Mouse (Mus musculus) spleen, adult 2 months (tissue): Measurements from ENCODE around the gene Cfap221. TPM values are rescaled to one million over a fixed set of nuclear protein-coding genes. Genes with fewer than 3 reads are reported as not detected.

Experiments
- DNase-seq, 2 experiments: peaks; one replicate each; pipeline versions ENCODE4 v3.0.0 to v3.0.0-alpha.2; 2012 to 2021; ENCODE audit warnings: low spot score in 2 of 2, low read depth in 1 of 2
- H3K27ac ChIP-seq: fragments of 200-500 bp; 2 replicates; pipeline ENCODE4 v1.5.1; 2012; ENCODE audit warnings: low read length, inconsistent platforms; ENCODE audit not compliant: insufficient read depth
- H3K27me3 ChIP-seq: fragments of 200-500 bp; 2 replicates; pipeline ENCODE4 v1.6.1; 2012; ENCODE audit warnings: mild to moderate bottlenecking, moderate library complexity, low read length, inconsistent platforms; ENCODE audit not compliant: control insufficient read depth, insufficient read depth
- H3K36me3 ChIP-seq: fragments of 200-500 bp; 2 replicates; pipeline ENCODE4 v1.6.1; 2012; ENCODE audit warnings: mild to moderate bottlenecking, low read length, inconsistent platforms; ENCODE audit not compliant: control insufficient read depth, insufficient read depth
- H3K4me1 ChIP-seq: fragments of 200-500 bp; 2 replicates; pipeline ENCODE4 v1.6.1; 2011; ENCODE audit warnings: inconsistent platforms; ENCODE audit not compliant: control insufficient read depth, insufficient read depth, insufficient read length
- H3K4me3 ChIP-seq: fragments of 200-500 bp; 2 replicates; pipeline ENCODE4 v1.5.1; 2011; ENCODE audit warnings: mild to moderate bottlenecking, inconsistent platforms; ENCODE audit not compliant: insufficient read depth, insufficient read length; ENCODE audit errors: extremely low read depth
- CTCF ChIP-seq: fragments of 200-500 bp; IDR thresholded peaks from 2 replicates; pipeline ENCODE4 v1.5.1; 2011; ENCODE audit warnings: mild to moderate bottlenecking, inconsistent platforms; ENCODE audit not compliant: insufficient read depth, insufficient read length, insufficient replicate concordance; ENCODE audit errors: extremely low read depth
- POLR2A ChIP-seq: fragments of 200-500 bp; IDR thresholded peaks from 2 replicates; pipeline ENCODE4 v1.6.1; 2011; ENCODE audit warnings: low read depth, low read length, inconsistent platforms
- WGBS: fragments of 180-500 bp; shearing (Covaris S2); methylation state at CpG from one replicate; pipeline ENCODE4 v1.1.7; 2018; 5-methylcytosine and 5-hydroxymethylcytosine counted together
- polyA plus RNA-seq: library from polyadenylated mRNA; depleted of rRNA; stranded (reverse); fragments of >200 nt; gene quantifications from 2 replicates; pipeline ENCODE4 v1.2.3, GENCODE M21; 2012; rRNA removed

Gene Cfap221
- polyA plus RNA-seq, 1 experiment: not detected

DNA sequence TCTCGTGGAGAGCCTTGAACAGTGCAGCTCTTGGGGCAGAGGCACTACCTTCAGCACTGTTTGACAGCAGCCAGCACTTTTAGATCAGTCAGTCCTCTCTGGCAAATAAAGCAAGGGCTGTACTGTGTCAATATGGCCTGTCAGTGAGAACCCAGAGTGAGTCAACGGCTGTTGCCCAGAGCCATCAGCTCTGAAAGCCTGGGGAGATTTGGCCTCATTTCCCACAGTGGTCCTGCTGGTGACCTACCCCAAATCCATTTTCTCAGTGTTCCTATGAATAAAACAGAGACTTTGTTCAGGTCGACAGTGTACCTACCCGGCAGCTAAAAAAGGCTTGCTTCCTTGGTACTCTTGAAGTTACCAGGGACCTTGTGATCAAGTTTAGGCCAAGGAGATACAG, 105.2 kb downstream of the Cfap221 start:
- no peaks in the 10 kb centered on the region for H3K27me3 ChIP-seq
- no peaks in the 10 kb centered on the region for H3K4me1 ChIP-seq
- H3K36me3 ChIP-seq: no peaks in the 10 kb centered on the region
- TF ChIP-seq POLR2A (no peak), CTCF (no peak)
- no peak for DNase-seq
- H3K27ac ChIP-seq: no peak overlapping the region
- WGBS: 84% methylated on average over 4 of the region's 4 CpGs
- H3K4me3 ChIP-seq: no peak overlapping the region

DNA sequence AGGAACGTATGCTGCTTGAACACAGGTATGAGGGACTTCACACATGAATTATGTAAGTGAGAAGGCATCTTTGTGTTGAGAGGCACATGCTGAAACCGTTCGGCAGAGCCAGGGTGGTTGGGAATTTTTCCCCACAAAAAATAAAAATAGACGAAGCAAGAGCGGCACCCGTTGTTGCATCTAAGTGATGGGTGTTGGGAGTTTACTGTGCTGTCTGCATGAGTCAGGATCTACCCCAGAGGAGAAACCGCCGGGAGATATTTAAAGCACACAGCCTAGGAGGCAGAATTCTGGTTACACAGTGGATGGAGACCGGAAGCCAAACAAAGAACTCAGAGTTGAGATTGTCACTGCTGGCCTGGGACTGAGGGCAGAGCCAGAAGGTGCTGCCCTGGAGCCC, 105.9 kb downstream of the Cfap221 start:
- DNase-seq: no peak
- H3K27me3 ChIP-seq: no peaks in the 10 kb centered on the region
- no peaks in the 10 kb centered on the region for H3K4me1 ChIP-seq
- no peak overlapping the region for H3K27ac ChIP-seq
- H3K4me3 ChIP-seq: no peak overlapping the region
- WGBS: 90% methylated on average over 9 of the region's 9 CpGs
- TF ChIP-seq POLR2A (no peak), CTCF (no peak)
- no peaks in the 10 kb centered on the region for H3K36me3 ChIP-seq

DNA sequence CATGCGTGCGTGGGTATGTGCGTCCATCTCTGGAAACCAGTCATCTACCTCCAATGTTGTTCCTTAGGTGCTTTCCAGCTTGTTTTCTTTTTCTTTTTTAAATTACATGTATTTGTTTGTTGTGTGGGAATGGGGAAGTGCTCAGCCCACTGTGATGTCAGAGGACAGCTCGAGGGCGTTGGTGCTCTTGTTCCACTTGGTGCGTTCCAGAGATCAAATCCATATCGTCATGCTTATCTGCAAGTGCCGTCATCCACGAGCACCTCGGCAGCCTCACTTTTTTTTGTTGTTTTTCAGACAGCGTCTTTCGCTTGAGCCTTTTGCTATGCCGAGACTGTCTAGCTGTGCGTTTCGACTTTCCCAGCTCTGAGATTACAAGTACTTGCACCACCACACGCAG, 107.7 kb downstream of the Cfap221 start:
- Histone ChIP-seq H3K4me3 (no peak overlapping the region), H3K4me1 (no peaks in the 10 kb centered on the region), H3K36me3 (no peaks in the 10 kb centered on the region), H3K27ac (no peak overlapping the region), H3K27me3 (no peaks in the 10 kb centered on the region)
- TF ChIP-seq POLR2A (no peak), CTCF (no peak)
- DNase-seq: no peak
- 88% methylated on average over 16 of the region's 16 CpGs for WGBS

DNA sequence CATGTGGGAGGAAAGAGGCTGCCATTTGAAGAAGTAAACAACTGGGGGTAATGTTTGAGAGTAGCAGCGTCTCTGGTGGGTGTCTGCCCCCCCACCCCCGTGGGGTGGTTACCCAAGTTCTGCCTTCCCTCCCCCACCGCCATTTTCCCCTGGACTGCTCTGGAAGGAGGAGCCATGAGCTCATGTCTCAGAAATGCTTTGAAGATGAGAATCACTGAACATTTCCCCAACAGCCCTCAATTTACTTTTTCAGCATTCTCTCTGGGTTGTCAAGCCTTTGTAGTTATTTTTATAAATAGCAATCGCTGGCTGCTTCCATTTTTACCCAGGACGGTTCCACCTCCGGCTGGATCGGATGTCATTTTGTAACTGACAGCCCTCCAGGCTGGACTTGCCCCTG, 110.7 kb downstream of the Cfap221 start:
- WGBS: 78% methylated on average over 7 of the region's 7 CpGs
- H3K27ac ChIP-seq: no peak overlapping the region
- no peaks in the 10 kb centered on the region for H3K27me3 ChIP-seq
- no peaks in the 10 kb centered on the region for H3K4me1 ChIP-seq
- no peak overlapping the region for H3K4me3 ChIP-seq
- no peaks in the 10 kb centered on the region for H3K36me3 ChIP-seq
- TF ChIP-seq CTCF: no peak
- TF ChIP-seq POLR2A: no peak
- no peak for DNase-seq

DNA sequence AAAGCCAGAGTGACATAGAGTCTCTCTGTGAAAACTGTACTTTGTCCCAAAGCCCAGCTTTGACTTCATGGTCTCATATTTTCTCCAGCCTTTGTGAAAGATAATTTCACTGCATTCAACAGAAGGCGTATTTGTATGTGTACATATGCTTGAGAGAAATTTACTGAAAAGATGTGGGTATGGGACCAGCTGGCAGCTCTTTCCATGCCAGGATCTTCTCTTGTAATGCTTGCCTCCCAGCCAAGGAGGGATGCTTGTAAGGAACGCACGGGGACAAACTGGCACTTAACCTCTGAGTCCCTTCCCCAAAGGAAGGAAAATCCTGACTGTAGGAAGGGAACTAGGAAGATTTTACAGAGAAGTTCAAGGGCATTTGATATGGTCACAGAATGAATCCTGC, 112.8 kb downstream of the Cfap221 start:
- DNase-seq: no peak
- H3K4me3 ChIP-seq: no peak overlapping the region

DNA sequence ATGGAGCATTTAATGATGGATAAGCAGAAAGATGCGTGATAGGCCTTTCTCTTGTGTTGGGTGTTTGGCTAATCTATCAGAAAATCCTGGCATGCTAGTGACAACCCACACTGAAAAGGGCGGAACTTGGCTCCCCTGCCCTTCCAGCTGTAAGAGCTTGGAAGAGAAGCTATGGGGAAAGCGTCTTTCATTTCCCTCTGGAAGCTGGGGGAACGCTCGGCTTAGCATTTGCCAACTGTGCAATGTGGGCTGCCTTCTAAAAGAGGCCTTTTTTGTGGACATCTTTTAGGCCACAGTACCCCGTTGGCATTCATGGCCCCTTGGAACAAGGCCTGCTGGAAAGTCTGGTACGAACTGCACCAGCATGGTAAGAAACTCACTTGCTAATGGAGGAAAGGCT, 118.1 kb downstream of the Cfap221 start:
- no peaks in the 10 kb centered on the region for H3K27me3 ChIP-seq
- H3K4me1 ChIP-seq: no peaks in the 10 kb centered on the region
- TF ChIP-seq CTCF (no peak), POLR2A (no peak)
- no peak overlapping the region for H3K27ac ChIP-seq
- DNase-seq: no peak
- H3K4me3 ChIP-seq: no peak overlapping the region
- no peaks in the 10 kb centered on the region for H3K36me3 ChIP-seq
- WGBS: 88% methylated on average over 7 of the region's 7 CpGs

More for the DNA sequence above, 112.8 kb downstream of the Cfap221 start:
- 93% methylated on average over 3 of the region's 3 CpGs for WGBS
- no peaks in the 10 kb centered on the region for H3K4me1 ChIP-seq
- TF ChIP-seq CTCF: no peak
- TF ChIP-seq POLR2A: no peak
- H3K27ac ChIP-seq: no peak overlapping the region
- no peaks in the 10 kb centered on the region for H3K27me3 ChIP-seq
- H3K36me3 ChIP-seq: no peaks in the 10 kb centered on the region

DNA sequence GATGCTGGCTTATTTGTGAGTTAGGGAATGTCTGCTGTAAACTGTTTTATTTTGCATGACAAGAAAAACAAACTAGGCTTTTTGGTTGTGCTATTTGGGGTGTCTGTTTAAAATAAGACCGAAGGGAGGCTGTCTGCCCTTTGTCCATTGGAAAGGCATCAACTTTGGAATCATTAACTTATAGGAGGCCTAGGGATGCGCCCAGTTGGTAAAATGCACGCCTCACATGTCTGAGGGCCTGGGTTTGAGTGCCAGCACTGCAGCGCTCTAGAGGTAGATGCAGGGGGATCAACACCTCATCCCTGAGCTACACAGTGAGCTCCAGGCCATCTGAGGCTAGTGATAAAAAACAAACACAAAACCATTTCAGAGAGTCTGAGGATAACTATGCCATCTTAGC, 119.6 kb downstream of the Cfap221 start:
- H3K4me1 ChIP-seq: no peaks in the 10 kb centered on the region
- no peak for DNase-seq
- TF ChIP-seq CTCF (no peak), POLR2A (no peak)
- no peaks in the 10 kb centered on the region for H3K27me3 ChIP-seq
- WGBS: 99% methylated on average over 4 of the region's 4 CpGs
- no peaks in the 10 kb centered on the region for H3K36me3 ChIP-seq
- no peak overlapping the region for H3K27ac ChIP-seq
- no peak overlapping the region for H3K4me3 ChIP-seq

Other genes with a start within 250 kb of the Cfap221 start
- 1.7 and 2.8 TPM in 2 replicates for gene Ptpn4, start 159.6 kb downstream of the Cfap221 start, polyA plus RNA-seq
- 2.6 and 2.8 TPM in 2 replicates for gene Tmem177, start 84.0 kb downstream of the Cfap221 start, polyA plus RNA-seq
- 0.08 TPM in 1 of 2 replicates, not detected in the other for gene Sctr, start 9.7 kb upstream of the Cfap221 start, polyA plus RNA-seq
- 17.3 and 20.8 TPM in 2 replicates for gene Tmem37, start 76.8 kb upstream of the Cfap221 start, polyA plus RNA-seq
- 37.2 and 53.9 TPM in 2 replicates for gene Dbi, start 123.8 kb upstream of the Cfap221 start, polyA plus RNA-seq
- 1.4 and 2.0 TPM in 2 replicates for gene 3110009E18Rik, start 124.0 kb upstream of the Cfap221 start, polyA plus RNA-seq